9 mouse cellular contexts compared by ENCODE assay signal in genomic region chr15:102326892-102327291, GRCm38 (mm10). TPM values are rescaled to one million over a fixed set of nuclear protein-coding genes. Genes with fewer than 3 reads are reported as not detected.
DNase-seq lines count a peak whose midpoint lies in the region; ATAC-seq and TF ChIP-seq lines count a peak whose summit lies in the region.
"Had no signal": no experiment of that assay in that cellular context is flagged by ENCODE, and none has a peak within 500 bp of the region (broad histone marks: within the 10 kb centered on the region; RNA-seq: fewer than 3 reads in every experiment).

No protein-coding gene starts in this region.

- no peak for ATAC-seq in liver, embryonic 13.5 days (ENCODE audit: low read depth)

- H3K4me3 ChIP-seq in gastrocnemius, adult 2 months, result peak overlapping the region; percentile 89
- H3K4me3 ChIP-seq in testis, adult 2 months (ENCODE audit: control insufficient read depth, low read depth, low read length), result peak overlapping the region; percentile 95; the same call in 1 of the 2 replicates
- H3K4me3 ChIP-seq in liver, embryonic 13.5 days (replicated peaks), result peak overlapping the region; percentile 79

- H3K9ac ChIP-seq in liver, embryonic 13.5 days, result peak overlapping the region; percentile 84

- no peaks in the 10 kb centered on the region; the same call in 1 of the 2 replicates for H3K36me3 ChIP-seq in testis, adult 2 months (ENCODE audit: control insufficient read depth, insufficient read depth, low read length)
- H3K36me3 ChIP-seq in liver, embryonic 13.5 days, result peaks cover 56% of the 10 kb centered on the region

- H3K27me3 ChIP-seq in testis, adult 2 months (ENCODE audit: control insufficient read depth, insufficient read depth, low read length), result no peaks in the 10 kb centered on the region
- no peaks in the 10 kb centered on the region for H3K27me3 ChIP-seq in liver, embryonic 13.5 days

- intact Hi-C loops in gastrocnemius, adult 2 months (cut with DNase I), result no loop called here

- no peak for DNase-seq in gastrocnemius, adult 2 months
- DNase-seq in gastrocnemius, postnatal 4 days (ENCODE audit: low spot score in 2 of 2), result no peak
- DNase-seq in testis, postnatal 14 days (ENCODE audit: low spot score), result no peak
- no peak for DNase-seq in liver, embryonic 13.5 days
- no peak for DNase-seq in adrenal gland, adult 2 months
- no peak for DNase-seq in thymus, adult 18-20 months
- DNase-seq in c-Kit-positive CD71-positive TER-119-positive erythroid progenitor cells, embryonic 14.5 days (ENCODE audit: low spot score), result no peak
- DNase-seq: lung, postnatal 36 days had no signal

- no peak for TF ChIP-seq POLR2A in testis, adult 2 months (IDR thresholded peaks at IDR 0.05; ENCODE audit: control insufficient read depth, low read depth, low read length)

- H3K9me3 ChIP-seq in liver, embryonic 13.5 days (replicated peaks), result no peaks in the 10 kb centered on the region

- H3K4me1 ChIP-seq in testis, adult 2 months (ENCODE audit: control insufficient read depth, insufficient read depth, low read length), result peaks cover 5% of the 10 kb centered on the region
- H3K4me1 ChIP-seq in liver, embryonic 13.5 days (replicated peaks), result peaks cover 23% of the 10 kb centered on the region

- no peak for TF ChIP-seq CTCF in gastrocnemius, adult 2 months (IDR thresholded peaks at IDR 0.05)
- no peak for TF ChIP-seq CTCF in testis, adult 2 months (IDR thresholded peaks at IDR 0.05; ENCODE audit: control insufficient read depth, insufficient read depth, insufficient replicate concordance, low read depth, low read length)

- H3K4me2 ChIP-seq in liver, embryonic 13.5 days, result peak overlapping the region; percentile 75

- peak overlapping the region; percentile 89 for H3K27ac ChIP-seq in gastrocnemius, adult 2 months
- H3K27ac ChIP-seq in testis, adult 2 months (ENCODE audit: control insufficient read depth, insufficient read depth, low read depth, low read length), result no peak overlapping the region; the same call in 1 of the 2 replicates
- H3K27ac ChIP-seq in liver, embryonic 13.5 days, result no peak overlapping the region

- whole genome bisulfite sequencing in liver, embryonic 13.5 days (ENCODE audit: insufficient replicate concordance), result 47% methylated on average over 8 of the region's 8 CpGs

RNA-seq across cellular contexts. Expression of gene Pfdn5, which starts 1.0 kb away (rescaled TPM):
- 100 to 1,000 TPM; 232 to 252 TPM for total RNA-seq in gastrocnemius, adult 2 months (2021)
- total RNA-seq in gastrocnemius, postnatal 4 days (2021), result 100 to 1,000 TPM; 331 to 348 TPM
- polyA plus RNA-seq in testis, adult 2 months (2012; rRNA removed), result 296 and 331 TPM in 2 replicates
- 133 and 151 TPM in 2 replicates for polyA plus RNA-seq in liver, embryonic 13.5 days (2015; fragmentation: Nextera tagmentation; extraction: Ambion mirVana)
- total RNA-seq in adrenal gland, adult 2 months (2021), result 100 to 1,000 TPM; 416 to 441 TPM
- 19.1 and 19.8 TPM in 2 replicates for polyA plus RNA-seq in adrenal gland, adult 2 months (2012; rRNA removed)

RNA-seq across cellular contexts. Expression of gene Myg1, which starts 4.6 kb away (rescaled TPM):
- total RNA-seq in gastrocnemius, adult 2 months (2021), result 10 to 100 TPM; 15.6 to 16.0 TPM
- total RNA-seq in gastrocnemius, postnatal 4 days (2021), result 10 to 100 TPM; 31.0 to 35.1 TPM
- polyA plus RNA-seq in testis, adult 2 months (2012; rRNA removed), result 30.3 and 34.3 TPM in 2 replicates
- 46.0 and 48.6 TPM in 2 replicates for polyA plus RNA-seq in liver, embryonic 13.5 days (2015; fragmentation: Nextera tagmentation; extraction: Ambion mirVana)
- total RNA-seq in adrenal gland, adult 2 months (2021), result 10 to 100 TPM; 54.1 to 60.3 TPM
- 73.3 and 77.5 TPM in 2 replicates for polyA plus RNA-seq in adrenal gland, adult 2 months (2012; rRNA removed)

RNA-seq across cellular contexts. Expression of gene Aaas, which starts 23.7 kb away (rescaled TPM):
- 1 to 10 TPM; 5.7 to 7.8 TPM for total RNA-seq in gastrocnemius, adult 2 months (2021)
- total RNA-seq in gastrocnemius, postnatal 4 days (2021), result 10 to 100 TPM; 14.0 to 14.3 TPM
- 41.5 and 43.5 TPM in 2 replicates for polyA plus RNA-seq in testis, adult 2 months (2012; rRNA removed)
- polyA plus RNA-seq in liver, embryonic 13.5 days (2015; fragmentation: Nextera tagmentation; extraction: Ambion mirVana), result 60.9 and 61.9 TPM in 2 replicates
- total RNA-seq in adrenal gland, adult 2 months (2021), result 10 to 100 TPM; 16.8 to 18.1 TPM
- 44.9 and 46.6 TPM in 2 replicates for polyA plus RNA-seq in adrenal gland, adult 2 months (2012; rRNA removed)

RNA-seq across cellular contexts. Expression of gene Espl1, which starts 30.8 kb away (rescaled TPM):
- under 1 TPM; 0.06 to 0.31 TPM for total RNA-seq in gastrocnemius, adult 2 months (2021)
- total RNA-seq in gastrocnemius, postnatal 4 days (2021), result 10 to 100 TPM; 13.0 to 20.5 TPM
- 41.4 and 45.3 TPM in 2 replicates for polyA plus RNA-seq in testis, adult 2 months (2012; rRNA removed)
- polyA plus RNA-seq in liver, embryonic 13.5 days (2015; fragmentation: Nextera tagmentation; extraction: Ambion mirVana), result 23.3 and 26.3 TPM in 2 replicates
- 1 to 10 TPM in 1 of 2 experiments, under 1 TPM in 1; 0.86 to 2.5 TPM for total RNA-seq in adrenal gland, adult 2 months (2021)
- 1.8 and 2.2 TPM in 2 replicates for polyA plus RNA-seq in adrenal gland, adult 2 months (2012; rRNA removed)

RNA-seq across cellular contexts. Expression of gene Sp7, which starts 40.1 kb away (rescaled TPM):
- total RNA-seq in gastrocnemius, adult 2 months (2021), result not detected
- under 1 TPM; 0.18 to 0.22 TPM for total RNA-seq in gastrocnemius, postnatal 4 days (2021)
- 0.06 TPM in 1 of 2 replicates, not detected in the other for polyA plus RNA-seq in testis, adult 2 months (2012; rRNA removed)
- polyA plus RNA-seq in liver, embryonic 13.5 days (2015; fragmentation: Nextera tagmentation; extraction: Ambion mirVana), result 0.07 and 0.09 TPM in 2 replicates
- under 1 TPM; 0.09 to 0.14 TPM for total RNA-seq in adrenal gland, adult 2 months (2021)
- 0.50 and 0.55 TPM in 2 replicates for polyA plus RNA-seq in adrenal gland, adult 2 months (2012; rRNA removed)
